Mouse (Mus musculus) mature B cell (primary cell): ENCODE measurements around the gene Tpra1.

Experiments used
- in situ Hi-C: fragments of 300-500 bp; cut with MboI; formaldehyde crosslinking; loops from 2 replicates; pipeline ENCODE4 v1.14.3; 2019

Gene Tpra1

DNA sequence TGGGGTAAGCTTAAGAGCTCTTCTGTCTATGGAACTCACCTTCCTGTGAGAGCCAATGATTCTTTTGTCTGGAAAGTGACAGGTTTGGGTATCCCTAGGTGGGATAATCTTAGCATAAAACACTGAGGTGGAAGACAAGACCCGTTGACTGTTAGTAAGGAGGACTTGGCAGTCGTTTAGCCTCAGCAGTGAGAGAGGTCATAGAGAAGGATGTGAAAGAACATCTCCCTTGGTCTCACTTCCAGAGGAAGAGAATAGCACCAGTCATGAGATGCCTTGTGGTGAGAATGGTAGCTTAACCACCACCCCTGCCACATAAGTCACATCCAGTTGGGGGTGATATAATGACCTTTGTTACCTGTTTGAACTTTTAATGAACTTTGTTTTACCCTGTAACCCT lies 54.7 kb downstream of the Tpra1 start:
- in situ Hi-C loops = no loop called here

DNA sequence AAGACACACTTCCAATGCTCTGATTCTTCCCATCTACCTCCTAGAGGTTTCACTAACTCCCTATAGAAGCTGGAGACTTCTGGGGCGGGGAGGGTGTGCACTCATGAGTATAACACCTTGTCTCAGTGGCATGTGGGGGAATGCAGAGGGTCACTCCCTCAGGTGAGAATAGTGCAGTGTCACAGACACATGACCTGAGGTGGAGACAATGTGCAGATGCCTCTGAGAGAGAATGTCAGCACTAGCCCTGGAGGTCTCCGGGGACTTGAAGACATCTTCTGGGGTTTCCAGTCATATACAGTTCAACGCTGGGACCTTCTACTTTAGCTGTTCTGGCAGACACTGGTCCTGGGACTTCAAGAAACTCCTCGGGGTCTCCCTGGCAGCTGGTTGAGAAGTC lies 55.3 kb downstream of the Tpra1 start:
- in situ Hi-C loops = no loop called here

DNA sequence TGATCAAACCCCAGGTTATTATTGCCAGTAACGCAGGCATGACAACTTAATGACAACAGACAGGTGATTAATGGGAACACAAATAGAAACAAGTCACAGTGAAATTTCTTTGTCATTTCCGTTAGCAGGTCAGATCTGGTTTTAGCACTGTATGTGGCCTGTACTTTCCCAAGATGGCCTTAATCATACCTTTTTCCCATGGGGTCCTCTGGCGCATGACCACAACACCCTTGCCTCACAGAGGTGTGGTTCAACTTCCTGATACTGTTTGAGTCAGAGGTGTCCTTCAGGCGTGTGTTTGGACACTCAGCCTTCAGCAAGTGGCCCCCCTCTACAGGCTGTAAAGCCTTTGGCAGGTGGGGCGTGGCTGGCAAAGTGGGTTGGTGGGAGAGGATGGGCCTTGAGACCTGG lies 55.8 kb downstream of the Tpra1 start:
- in situ Hi-C loops = no loop called here

DNA sequence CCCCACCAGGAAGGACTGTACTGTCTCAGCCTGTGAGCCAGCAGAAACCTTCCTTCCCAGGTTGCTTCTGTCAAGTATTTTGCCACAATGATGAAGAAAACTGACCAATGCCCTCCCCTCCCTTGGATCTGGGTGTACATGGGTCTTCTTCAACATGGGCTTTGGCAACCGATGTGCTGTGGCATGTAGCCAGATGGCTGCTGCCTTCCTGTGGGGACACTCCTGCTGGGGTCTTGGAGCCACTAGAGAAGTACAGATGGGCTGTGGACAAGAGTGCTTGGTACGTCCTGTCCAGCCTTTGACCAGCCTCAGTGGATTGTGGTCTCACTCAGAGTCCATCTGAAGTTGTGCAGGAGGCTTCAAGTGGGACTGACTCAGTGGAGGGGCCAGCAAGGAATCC lies 56.3 kb downstream of the Tpra1 start:
- in situ Hi-C loops = no loop called here

DNA sequence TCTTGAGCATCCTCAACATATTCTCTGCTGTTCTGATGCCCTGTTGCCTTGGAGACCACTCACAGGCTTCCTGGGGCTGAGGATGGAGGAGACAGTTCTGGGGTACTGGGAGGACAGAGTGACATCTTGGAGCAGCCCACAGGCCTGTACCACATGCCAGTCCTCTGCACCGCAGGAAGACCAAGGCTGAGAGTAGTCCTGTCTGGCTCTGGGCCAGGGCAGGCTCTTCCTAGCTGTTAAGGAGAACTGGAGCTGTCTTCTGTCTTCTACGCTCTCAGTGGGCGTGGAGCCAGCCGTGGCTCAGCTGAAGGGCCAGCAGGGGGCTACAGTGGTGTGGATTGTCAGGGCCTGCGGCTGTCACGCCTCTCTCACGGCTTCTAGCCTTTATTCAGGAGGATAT lies 57.8 kb downstream of the Tpra1 start:
- in situ Hi-C loops = no loop called here

DNA sequence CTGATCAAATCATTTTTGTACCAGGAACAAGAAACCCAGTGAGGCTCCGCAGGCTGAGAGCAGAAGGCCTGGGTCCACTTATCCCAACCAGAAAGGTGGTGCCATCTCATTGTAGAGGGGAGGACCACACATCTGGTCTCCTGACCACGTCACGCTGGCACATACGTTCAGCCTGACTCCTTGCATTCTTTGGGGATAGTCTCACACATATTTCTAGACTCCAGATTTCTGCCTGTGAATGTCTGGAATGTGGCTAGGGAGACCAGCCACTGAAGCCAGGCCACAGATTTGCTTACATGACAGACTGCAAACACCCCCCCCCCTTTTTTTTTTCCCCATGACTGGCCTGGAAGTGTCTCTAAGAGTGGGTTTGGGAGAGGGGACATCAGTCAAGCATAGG lies 58.9 kb downstream of the Tpra1 start:
- in situ Hi-C loops = no loop called here
